Mouse (Mus musculus) limb, embryonic 12.5 days (tissue): ENCODE results near the gene Fry. TPM values are rescaled to one million over a fixed set of nuclear protein-coding genes. Genes with fewer than 3 reads are reported as not detected.

Experiments
- ATAC-seq: fragments of 200-750 bp; cut with Nextera tagmentation; 2 replicates; pipeline ENCODE4 v1.8.0; 2017; ENCODE audit warnings: low read depth, moderate TSS enrichment; ENCODE audit not compliant: insufficient number of reproducible peaks, insufficient read depth, low FRiP score, low TSS enrichment
- H3K27ac ChIP-seq: fragments of 300-500 bp; sonication (generic); 2 replicates; pipeline ENCODE4 v1.5.1; 2016; ENCODE audit warnings: mild to moderate bottlenecking, moderate library complexity
- H3K27me3 ChIP-seq: fragments of 300-500 bp; sonication (generic); 2 replicates; pipeline ENCODE4 v1.6.1; 2016; ENCODE audit warnings: mild to moderate bottlenecking, moderate library complexity
- H3K36me3 ChIP-seq: fragments of 300-500 bp; sonication (generic); 2 replicates; pipeline ENCODE4 v1.6.1; 2016; ENCODE audit warnings: mild to moderate bottlenecking, moderate library complexity
- H3K4me1 ChIP-seq: fragments of 300-500 bp; sonication (generic); replicated peaks from 2 replicates; pipeline ENCODE4 v1.6.1; 2016
- H3K4me2 ChIP-seq: fragments of 300-500 bp; sonication (generic); 2 replicates; pipeline ENCODE4 v1.6.1; 2016; ENCODE audit warnings: mild to moderate bottlenecking, moderate library complexity
- H3K4me3 ChIP-seq: fragments of 300-500 bp; sonication (generic); replicated peaks from 2 replicates; pipeline ENCODE4 v1.5.1; 2016; ENCODE audit warnings: mild to moderate bottlenecking
- H3K9ac ChIP-seq: fragments of 300-500 bp; sonication (generic); replicated peaks from 2 replicates; pipeline ENCODE4 v1.6.1; 2016; ENCODE audit warnings: mild to moderate bottlenecking, moderate library complexity
- H3K9me3 ChIP-seq: fragments of 300-500 bp; sonication (generic); 2 replicates; pipeline ENCODE4 v1.6.1; 2016; ENCODE audit warnings: mild to moderate bottlenecking, moderate library complexity
- WGBS: fragments of 180-500 bp; shearing (Covaris S2); methylation state at CpG from one replicate; pipeline ENCODE4 v1.1.7; 2016; 5-methylcytosine and 5-hydroxymethylcytosine counted together
- polyA plus RNA-seq: library from polyadenylated mRNA; unstranded; fragments of >200 nt; fragmentation: Nextera tagmentation; extraction: Ambion mirVana; gene quantifications from 2 replicates; pipeline ENCODE4 v1.2.1, GENCODE M21; 2016

Fry gene
- polyA plus RNA-seq, 1 experiment from 2014 or later: 7.3 TPM

DNA sequence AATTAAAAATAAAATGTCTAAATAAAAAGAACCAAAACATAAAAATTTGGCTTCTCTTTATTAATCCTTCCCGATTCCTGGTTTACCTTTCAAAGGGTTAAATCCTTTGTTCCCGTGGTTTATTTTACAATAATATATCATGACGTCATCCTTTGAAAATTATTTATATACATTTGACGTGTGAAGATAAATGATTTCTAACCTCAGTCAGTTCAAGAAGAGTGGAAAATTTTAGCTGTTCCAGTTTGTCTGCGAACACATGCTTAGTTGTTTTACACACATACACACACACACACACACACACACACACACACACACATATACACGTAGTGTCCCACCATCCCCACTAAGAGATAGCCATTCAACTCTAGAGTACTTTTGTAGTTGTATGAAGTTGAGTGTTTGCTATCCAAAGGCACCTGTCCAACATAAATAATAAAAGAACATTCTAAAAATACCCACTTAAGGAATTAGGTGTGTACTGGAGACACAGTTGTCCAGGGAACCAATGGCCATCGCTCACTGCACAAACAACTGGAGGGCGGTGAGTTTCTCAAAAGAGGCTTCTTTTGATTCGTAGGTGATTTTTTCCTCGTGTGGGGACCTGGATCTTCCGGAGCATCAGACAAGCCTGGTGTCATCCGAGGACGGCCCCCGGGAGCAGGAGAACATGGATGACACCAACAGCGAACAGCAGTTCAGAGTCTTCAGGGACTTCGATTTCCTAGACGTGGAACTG lies 338.9 kb downstream of the Fry start:
- 82% methylated on average over 17 of the region's 17 CpGs for WGBS
- Histone ChIP-seq H3K4me3 (no peak overlapping the region), H3K9ac (no peak overlapping the region), H3K9me3 (peaks cover 11% of the 10 kb centered on the region), H3K27ac (peak overlapping the region; percentile 50; the same call in 1 of the 2 replicates), H3K36me3 (peaks cover 10% of the 10 kb centered on the region; the same call in 1 of the 2 replicates), H3K27me3 (no peaks in the 10 kb centered on the region), H3K4me1 (peaks cover 14% of the 10 kb centered on the region), H3K4me2 (peak overlapping the region; percentile 35)
- ATAC-seq: no peak

DNA sequence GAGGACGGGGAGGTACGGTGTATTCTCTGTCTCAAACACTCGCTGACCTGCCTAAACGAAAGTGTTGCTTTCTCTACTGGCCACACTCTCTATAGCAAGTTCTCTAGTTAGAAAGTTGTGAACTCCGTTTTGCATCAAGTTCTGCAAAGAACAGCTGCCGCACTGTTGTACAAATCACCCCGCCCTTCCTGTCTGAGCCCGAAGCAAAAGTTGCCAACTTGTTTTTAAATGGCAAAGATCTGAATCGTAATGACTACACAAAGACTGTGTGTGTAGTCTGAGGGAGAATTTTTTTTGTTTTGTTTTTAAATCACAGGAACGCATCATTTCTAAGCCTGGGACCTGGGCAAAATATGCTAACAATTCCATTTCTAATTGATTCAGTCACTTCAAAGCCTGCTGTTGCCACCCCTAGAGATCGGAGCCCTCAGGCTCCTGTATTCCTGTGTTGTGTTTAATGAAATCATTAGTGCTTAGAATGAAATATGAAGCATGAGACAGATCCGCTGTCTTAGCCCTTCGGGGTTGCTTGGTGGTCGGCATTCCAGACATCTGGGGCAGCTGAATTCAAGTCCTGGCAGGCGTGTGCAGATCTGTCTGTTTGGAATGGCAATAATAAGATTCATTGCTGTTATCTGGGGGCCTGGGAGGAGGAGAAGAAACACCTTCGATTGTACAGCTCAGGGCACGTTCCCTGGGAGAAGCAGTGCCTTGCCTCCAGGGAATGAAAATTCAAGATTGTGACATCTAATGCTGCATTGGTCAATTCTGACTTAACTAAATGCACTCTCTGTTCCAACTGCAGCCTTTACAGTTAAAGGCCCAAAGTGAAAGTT lies 339.7 kb downstream of the Fry start:
- H3K4me1 ChIP-seq: peaks cover 14% of the 10 kb centered on the region
- peak; percentile 40; the same call in 1 of the 2 replicates for ATAC-seq
- H3K27ac ChIP-seq: peak overlapping the region; percentile 50; the same call in 1 of the 2 replicates
- peaks cover 7% of the 10 kb centered on the region; the same call in 1 of the 2 replicates for H3K36me3 ChIP-seq
- no peak overlapping the region for H3K4me3 ChIP-seq
- H3K9ac ChIP-seq: no peak overlapping the region
- WGBS: 37% methylated on average over 17 of the region's 17 CpGs
- peaks cover 11% of the 10 kb centered on the region for H3K9me3 ChIP-seq
- H3K4me2 ChIP-seq: peak overlapping the region; percentile 35
- no peaks in the 10 kb centered on the region for H3K27me3 ChIP-seq

- no peak overlapping the region for H3K9ac ChIP-seq
- no peak overlapping the region for H3K27ac ChIP-seq
- no peak for ATAC-seq
- H3K27me3 ChIP-seq: no peaks in the 10 kb centered on the region
- no peaks in the 10 kb centered on the region for H3K9me3 ChIP-seq
- no peaks in the 10 kb centered on the region; the same call in 1 of the 2 replicates for H3K36me3 ChIP-seq
- no peak overlapping the region for H3K4me2 ChIP-seq
- H3K4me1 ChIP-seq: peaks cover 14% of the 10 kb centered on the region
- 80% methylated on average over 4 of the region's 4 CpGs for WGBS
- H3K4me3 ChIP-seq: no peak overlapping the region
Observed at GRCm38 (mm10) chr5:150459801-150460200, 341.4 kb downstream of the Fry start.

- WGBS: 59% methylated on average over 3 of the region's 3 CpGs
- H3K36me3 ChIP-seq: no peaks in the 10 kb centered on the region; the same call in 1 of the 2 replicates
- H3K27me3 ChIP-seq: no peaks in the 10 kb centered on the region
- H3K27ac ChIP-seq: no peak overlapping the region
- H3K9me3 ChIP-seq: no peaks in the 10 kb centered on the region
- no peak overlapping the region for H3K4me3 ChIP-seq
- no peak overlapping the region for H3K4me2 ChIP-seq
- ATAC-seq: no peak
- no peaks in the 10 kb centered on the region for H3K4me1 ChIP-seq
- no peak overlapping the region for H3K9ac ChIP-seq
Observed at GRCm38 (mm10) chr5:150464721-150465120, 346.3 kb downstream of the Fry start.

DNA sequence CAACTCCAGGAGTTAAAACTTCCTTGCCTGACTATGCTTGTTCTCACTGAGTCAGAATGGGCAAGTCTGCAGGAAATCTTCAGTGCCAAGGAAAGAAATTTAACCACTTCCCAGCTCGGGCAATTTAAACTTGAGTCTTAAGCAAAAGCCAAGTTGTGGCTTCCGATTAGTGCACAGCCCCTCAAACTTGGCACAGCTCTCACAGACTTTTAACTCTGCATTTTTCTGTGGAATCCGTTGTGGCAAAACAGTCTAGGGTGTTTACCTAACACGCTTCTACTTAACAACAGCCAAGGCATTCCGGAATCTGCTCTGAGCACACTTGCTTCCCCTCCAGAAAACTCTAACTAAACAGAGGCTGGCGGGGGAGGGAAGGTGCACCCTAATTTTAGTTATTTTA lies 346.8 kb downstream of the Fry start:
- no peaks in the 10 kb centered on the region for H3K27me3 ChIP-seq
- ATAC-seq: no peak
- no peak overlapping the region for H3K4me3 ChIP-seq
- 88% methylated on average over 6 of the region's 6 CpGs for WGBS
- no peak overlapping the region for H3K27ac ChIP-seq
- no peaks in the 10 kb centered on the region for H3K36me3 ChIP-seq
- H3K9ac ChIP-seq: no peak overlapping the region
- H3K9me3 ChIP-seq: no peaks in the 10 kb centered on the region
- no peaks in the 10 kb centered on the region for H3K4me1 ChIP-seq
- H3K4me2 ChIP-seq: no peak overlapping the region

DNA sequence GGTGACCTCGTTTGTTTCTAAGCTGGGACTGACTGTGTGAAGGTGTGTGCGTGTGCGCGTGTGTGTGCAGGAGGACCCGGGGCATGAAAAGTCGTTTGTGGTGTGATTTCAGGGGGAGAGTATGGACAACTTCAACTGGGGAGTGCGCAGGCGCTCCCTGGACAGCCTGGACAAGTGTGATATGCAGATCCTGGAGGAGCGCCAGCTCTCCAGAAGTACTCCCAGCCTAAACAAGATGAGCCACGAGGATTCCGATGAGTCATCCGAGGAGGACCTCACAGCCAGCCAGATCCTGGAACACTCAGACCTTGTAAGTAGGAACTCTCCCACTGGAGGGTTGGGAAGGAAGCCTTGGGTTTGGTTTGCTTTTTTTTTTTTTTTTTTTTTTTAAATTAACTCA lies 347.7 kb downstream of the Fry start:
- Histone ChIP-seq H3K4me2 (no peak overlapping the region), H3K9ac (no peak overlapping the region), H3K4me3 (no peak overlapping the region), H3K9me3 (no peaks in the 10 kb centered on the region), H3K36me3 (no peaks in the 10 kb centered on the region), H3K27me3 (no peaks in the 10 kb centered on the region), H3K4me1 (no peaks in the 10 kb centered on the region), H3K27ac (no peak overlapping the region)
- 83% methylated on average over 12 of the region's 12 CpGs for WGBS
- ATAC-seq: no peak

GRCm38 (mm10) chr5:150468431-150468830 lies 350.0 kb downstream of the Fry start:
- Histone ChIP-seq H3K27me3 (no peaks in the 10 kb centered on the region), H3K4me2 (no peak overlapping the region), H3K4me1 (no peaks in the 10 kb centered on the region), H3K36me3 (no peaks in the 10 kb centered on the region), H3K9me3 (no peaks in the 10 kb centered on the region), H3K9ac (no peak overlapping the region), H3K4me3 (no peak overlapping the region), H3K27ac (no peak overlapping the region)
- 63% methylated on average over 6 of the region's 6 CpGs for WGBS
- ATAC-seq: no peak

- no peaks in the 10 kb centered on the region for H3K27me3 ChIP-seq
- H3K4me1 ChIP-seq: no peaks in the 10 kb centered on the region
- H3K27ac ChIP-seq: no peak overlapping the region
- no peak overlapping the region for H3K4me3 ChIP-seq
- H3K9me3 ChIP-seq: no peaks in the 10 kb centered on the region
- no peak overlapping the region for H3K9ac ChIP-seq
- H3K4me2 ChIP-seq: no peak overlapping the region
- no peak for ATAC-seq
- WGBS: 72% methylated on average over 4 of the region's 4 CpGs
- no peaks in the 10 kb centered on the region for H3K36me3 ChIP-seq
Observed at GRCm38 (mm10) chr5:150477364-150477763, 358.9 kb downstream of the Fry start.

DNA sequence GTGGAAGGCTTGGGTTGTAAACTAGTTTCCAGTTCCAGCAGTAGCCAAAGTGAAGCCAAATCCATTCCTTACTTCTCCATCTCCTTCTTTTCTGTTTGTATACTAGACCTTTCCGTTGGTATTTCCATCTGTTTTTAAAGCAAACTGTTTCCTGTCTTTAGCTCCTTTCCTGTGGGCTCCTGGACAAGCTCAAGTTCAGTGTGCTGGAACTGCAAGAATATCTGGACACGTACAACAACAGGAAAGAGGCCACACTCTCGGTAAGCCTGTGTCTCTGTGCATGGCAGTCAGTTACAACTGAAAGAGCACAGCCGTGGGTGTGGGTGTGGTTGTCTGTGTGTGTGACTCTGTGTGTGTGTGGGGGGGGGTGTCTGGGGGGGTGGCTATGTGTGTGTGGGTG lies 360.2 kb downstream of the Fry start:
- no peak overlapping the region for H3K4me2 ChIP-seq
- H3K9ac ChIP-seq: no peak overlapping the region
- H3K4me1 ChIP-seq: no peaks in the 10 kb centered on the region
- no peak for ATAC-seq
- 59% methylated on average over 4 of the region's 4 CpGs for WGBS
- H3K27ac ChIP-seq: no peak overlapping the region
- no peaks in the 10 kb centered on the region for H3K9me3 ChIP-seq
- H3K4me3 ChIP-seq: no peak overlapping the region
- no peaks in the 10 kb centered on the region for H3K27me3 ChIP-seq
- no peaks in the 10 kb centered on the region for H3K36me3 ChIP-seq

GRCm38 (mm10) chr5:150485198-150485597 lies 366.8 kb downstream of the Fry start:
- peak; percentile 52; the same call in 1 of the 2 replicates for ATAC-seq
- no peak overlapping the region for H3K9ac ChIP-seq
- no peaks in the 10 kb centered on the region for H3K27me3 ChIP-seq
- H3K9me3 ChIP-seq: no peaks in the 10 kb centered on the region
- H3K4me1 ChIP-seq: peaks cover 1% of the 10 kb centered on the region; the same call in 1 of the 2 replicates
- H3K4me2 ChIP-seq: no peak overlapping the region
- H3K36me3 ChIP-seq: no peaks in the 10 kb centered on the region
- 39% methylated on average over 3 of the region's 3 CpGs for WGBS
- no peak overlapping the region for H3K4me3 ChIP-seq
- H3K27ac ChIP-seq: no peak overlapping the region

GRCm38 (mm10) chr5:150490285-150490684 lies 371.8 kb downstream of the Fry start:
- WGBS: 75% methylated on average over 3 of the region's 3 CpGs
- Histone ChIP-seq H3K9me3 (no peaks in the 10 kb centered on the region), H3K27me3 (no peaks in the 10 kb centered on the region), H3K36me3 (no peaks in the 10 kb centered on the region), H3K4me1 (peaks cover 13% of the 10 kb centered on the region; the same call in 1 of the 2 replicates), H3K4me3 (no peak overlapping the region), H3K9ac (no peak overlapping the region), H3K4me2 (no peak overlapping the region), H3K27ac (peak overlapping the region; percentile 45; the same call in 1 of the 2 replicates)
- no peak for ATAC-seq
